ENCODE assay signal across 24 mouse cellular contexts in genomic region chr10:119035863-119036262, GRCm38 (mm10).
"Had no signal": no experiment of that assay in that cellular context is flagged by ENCODE, and none has a peak within 500 bp of the region (broad histone marks: within the 10 kb centered on the region; RNA-seq: fewer than 3 reads in every experiment).

No protein-coding gene starts in this region.

- DNase-seq: gastrocnemius, postnatal 25 days; heart, adult 18-20 months; heart, postnatal 10 days; heart, postnatal 4 days; kidney, adult 11 months; kidney, adult 2 months; kidney, adult 9 months; kidney, postnatal 14 days; kidney, postnatal 36 days; layer of hippocampus, adult 9-11 months; left cerebral cortex, postnatal 4 days; liver, embryonic 13.5 days had no signal

- H3K27ac ChIP-seq: heart, embryonic 10.5 days; hindbrain, embryonic 10.5 days; hindbrain, embryonic 12.5 days; hindbrain, embryonic 14.5 days; kidney, embryonic 15.5 days; kidney, postnatal 0 days; left cerebral cortex, adult 2 months; limb, embryonic 13.5 days; limb, embryonic 15.5 days; liver, embryonic 13.5 days had no signal

- H3K9ac ChIP-seq: heart, embryonic 12.5 days; hindbrain, embryonic 12.5 days; hindbrain, embryonic 14.5 days; kidney, embryonic 15.5 days; limb, embryonic 13.5 days; limb, embryonic 15.5 days; liver, embryonic 13.5 days had no signal

- ATAC-seq: hindbrain, embryonic 16.5 days; inflammation-experienced regulatory T-cells, adult 6 months had no signal

- H3K27me3 ChIP-seq: heart, embryonic 12.5 days; hindbrain, embryonic 12.5 days; limb, embryonic 13.5 days; limb, embryonic 15.5 days; liver, embryonic 13.5 days had no signal

- H3K36me3 ChIP-seq: heart, embryonic 10.5 days; heart, embryonic 12.5 days; hindbrain, embryonic 10.5 days; hindbrain, embryonic 12.5 days; kidney, embryonic 15.5 days; limb, embryonic 13.5 days; limb, embryonic 15.5 days; liver, embryonic 13.5 days had no signal

- H3K4me3 ChIP-seq: heart, embryonic 10.5 days; heart, embryonic 12.5 days; hindbrain, embryonic 10.5 days; hindbrain, embryonic 12.5 days; kidney, embryonic 15.5 days; left cerebral cortex, adult 2 months; limb, embryonic 13.5 days; limb, embryonic 15.5 days; liver, embryonic 13.5 days had no signal

- H3K9me3 ChIP-seq: heart, embryonic 10.5 days; hindbrain, embryonic 10.5 days; hindbrain, embryonic 12.5 days; kidney, embryonic 15.5 days; limb, embryonic 13.5 days; limb, embryonic 15.5 days; liver, embryonic 13.5 days had no signal

- H3K4me2 ChIP-seq: heart, embryonic 12.5 days; hindbrain, embryonic 12.5 days; hindbrain, embryonic 14.5 days; kidney, embryonic 15.5 days; limb, embryonic 13.5 days; limb, embryonic 15.5 days; liver, embryonic 13.5 days had no signal

- H3K4me1 ChIP-seq: limb, embryonic 15.5 days had no signal
